Mouse (Mus musculus) adrenal gland (tissue): ENCODE measurements around the gene Rbmxl1.
"Not testable (repeated sequence)": the region's sequence is repeated elsewhere in the genome, so short reads cannot be mapped to it uniquely, and the experiment has no call there.

Source experiments
- intact Hi-C: fragments of 180-260 bp; cut with DNase I; formaldehyde crosslinking; loops from one replicate; pipeline ENCODE4 v1.15.1; 2025
- long read RNA-seq, 2 experiments: library from polyadenylated mRNA; unstranded; transcript quantifications; one replicate each; pipeline ENCODE4 v2.0.0; 2020; ENCODE audit warnings: borderline replicate concordance in 1 of 2; ENCODE audit not compliant: insufficient replicate concordance in 1 of 2

The Rbmxl1 gene
- long read RNA-seq, experiment 1, transcript Rbmxl1-202 (2 exons, 1,622 nt), result minor isoform, 24 of 56 reads
- long read RNA-seq, experiment 1, transcript Rbmxl1-201 (2 exons, 1,695 nt), result major isoform, 27 of 56 reads
- long read RNA-seq, experiment 1, partial matches to known transcripts, result 0 of 56 reads
- long read RNA-seq, experiment 1, other reads (novel, unspliced or antisense), result 5 of 56 reads
- long read RNA-seq, experiment 2, transcript Rbmxl1-202 (2 exons, 1,622 nt), result major isoform, 52 of 84 reads
- long read RNA-seq, experiment 2, transcript Rbmxl1-201 (2 exons, 1,695 nt), result minor isoform, 25 of 84 reads
- long read RNA-seq, experiment 2, partial matches to known transcripts, result 0 of 84 reads
- long read RNA-seq, experiment 2, other reads (novel, unspliced or antisense), result 7 of 84 reads

GRCm38 (mm10) chr8:78508719-78509272 is at the start of gene Rbmxl1:
TSS of gene Rbmxl1 (minus strand) at chr8:78508898.
- intact Hi-C loops, result no loop called here

- intact Hi-C loops, result no loop called here
Observed at GRCm38 (mm10) chr8:78556773-78557434, 48.2 kb upstream of the Rbmxl1 start.

- intact Hi-C loops, result no loop called here
Observed at GRCm38 (mm10) chr8:78555817-78556216, 47.1 kb upstream of the Rbmxl1 start.

- intact Hi-C loops, result no loop called here
Observed at GRCm38 (mm10) chr8:78550752-78551134, 42.0 kb upstream of the Rbmxl1 start.

GRCm38 (mm10) chr8:78549971-78550751 is 41.5 kb upstream of the Rbmxl1 start:
- intact Hi-C loops, result no loop called here

GRCm38 (mm10) chr8:78545153-78545817 is 36.6 kb upstream of the Rbmxl1 start:
- intact Hi-C loops, result not testable (repeated sequence)

GRCm38 (mm10) chr8:78544545-78544944 is 35.8 kb upstream of the Rbmxl1 start:
- intact Hi-C loops, result no loop called here

GRCm38 (mm10) chr8:78543621-78544020 is 34.9 kb upstream of the Rbmxl1 start:
- intact Hi-C loops, result no loop called here

- intact Hi-C loops, result not testable (repeated sequence)
Observed at GRCm38 (mm10) chr8:78542670-78543069, 34.0 kb upstream of the Rbmxl1 start.

GRCm38 (mm10) chr8:78537795-78538194 is 29.1 kb upstream of the Rbmxl1 start:
- intact Hi-C loops, result no loop called here

- intact Hi-C loops, result no loop called here
Observed at GRCm38 (mm10) chr8:78536716-78537115, 28.0 kb upstream of the Rbmxl1 start.

- intact Hi-C loops, result no loop called here
Observed at GRCm38 (mm10) chr8:78533981-78534380, 25.3 kb upstream of the Rbmxl1 start.

- intact Hi-C loops, result loop anchor here (10.0 kb wide), 1 partner anchor 130 kb away; no protein-coding TSS in a partner anchor
Observed at GRCm38 (mm10) chr8:78515132-78515531, 6.4 kb upstream of the Rbmxl1 start.

- intact Hi-C loops, result loop anchor here (10.0 kb wide), 1 partner anchor 130 kb away; no protein-coding TSS in a partner anchor
Observed at GRCm38 (mm10) chr8:78514706-78515105, 6.0 kb upstream of the Rbmxl1 start.

GRCm38 (mm10) chr8:78513106-78513505 is 4.4 kb upstream of the Rbmxl1 start:
- intact Hi-C loops, result loop anchor here (10.0 kb wide), 1 partner anchor 132 kb away; no protein-coding TSS in a partner anchor

GRCm38 (mm10) chr8:78510926-78511325 is 2.2 kb upstream of the Rbmxl1 start:
- intact Hi-C loops, result loop anchor here (10.0 kb wide), 1 partner anchor 134 kb away; no protein-coding TSS in a partner anchor

GRCm38 (mm10) chr8:78510094-78510493 is 1.4 kb upstream of the Rbmxl1 start:
- intact Hi-C loops, result loop anchor here (10.0 kb wide), 1 partner anchor 135 kb away; no protein-coding TSS in a partner anchor

- intact Hi-C loops, result loop anchor here (10.0 kb wide), 1 partner anchor 135 kb away; no protein-coding TSS in a partner anchor
Observed at GRCm38 (mm10) chr8:78509273-78510031, 754 bp upstream of the Rbmxl1 start, which contains the start of gene Slc10a7. TSS of gene Slc10a7 (plus strand) at chr8:78509346.

GRCm38 (mm10) chr8:78507979-78508718 is 549 bp downstream of the Rbmxl1 start:
- intact Hi-C loops, result no loop called here
